Mouse (Mus musculus) granulocyte monocyte progenitor cell, adult 5-6 weeks (primary cell): ENCODE measurements around the gene Hmox2. TPM values are rescaled to one million over a fixed set of nuclear protein-coding genes. Genes with fewer than 3 reads are reported as not detected.

Experiments
- ATAC-seq: replicated peaks from 2 replicates; pipeline ENCODE4 v1.8.0; 2016; ENCODE audit warnings: mild to moderate bottlenecking, moderate TSS enrichment, inconsistent platforms; ENCODE audit not compliant: poor library complexity, severe bottlenecking
- total RNA-seq, 2 experiments: library from RNA; stranded (forward) in 1 of 2; stranded (reverse) in 1 of 2; fragments of 200-712, 200-1000 nt in 1 of 2; fragments of >200 nt in 1 of 2; fragmentation: Nextera tagmentation in 1 of 2; gene quantifications; 2 replicates each; pipeline ENCODE4 v1.2.3; 2014 to 2017

Hmox2 gene
- total RNA-seq, 2 experiments from 2014 or later: 70.2 to 95.9 TPM

- peak; percentile 26 for ATAC-seq
Measured at GRCm38 (mm10) chr16:4722128-4722914, 3.8 kb upstream of the Hmox2 start.

- ATAC-seq: peak; percentile 16
Measured at GRCm38 (mm10) chr16:4722915-4723209, 3.3 kb upstream of the Hmox2 start.

- no peak for ATAC-seq
Measured at GRCm38 (mm10) chr16:4725266-4725665, 895 bp upstream of the Hmox2 start.

- no peak for ATAC-seq
Measured at GRCm38 (mm10) chr16:4726528-4727128, 467 bp downstream of the Hmox2 start.

- ATAC-seq: no peak
Measured at GRCm38 (mm10) chr16:4727526-4727925, 1.4 kb downstream of the Hmox2 start.

GRCm38 (mm10) chr16:4727963-4728362 is 1.8 kb downstream of the Hmox2 start:
- ATAC-seq: peak; percentile 6; the same call in 1 of the 2 replicates

GRCm38 (mm10) chr16:4730776-4731358 is 4.7 kb downstream of the Hmox2 start:
- ATAC-seq: no peak

GRCm38 (mm10) chr16:4736262-4736661 is 10.1 kb downstream of the Hmox2 start:
- ATAC-seq: no peak

GRCm38 (mm10) chr16:4739994-4740393 is 13.8 kb downstream of the Hmox2 start:
- ATAC-seq: no peak

- no peak for ATAC-seq
Measured at GRCm38 (mm10) chr16:4742186-4742585, 16.0 kb downstream of the Hmox2 start.

GRCm38 (mm10) chr16:4752155-4752554 is 26.0 kb downstream of the Hmox2 start:
- ATAC-seq: no peak

GRCm38 (mm10) chr16:4754045-4754444 is 27.9 kb downstream of the Hmox2 start:
- peak; percentile 55 for ATAC-seq

GRCm38 (mm10) chr16:4756660-4757335 is 30.6 kb downstream of the Hmox2 start:
- ATAC-seq: peak; percentile 79

GRCm38 (mm10) chr16:4762437-4762836 is 36.3 kb downstream of the Hmox2 start:
- ATAC-seq: no peak

- peak; percentile 66 for ATAC-seq
Measured at GRCm38 (mm10) chr16:4763276-4763675, 37.1 kb downstream of the Hmox2 start.

- ATAC-seq: no peak
Measured at GRCm38 (mm10) chr16:4765852-4766251, 39.7 kb downstream of the Hmox2 start.

- no peak for ATAC-seq
Measured at GRCm38 (mm10) chr16:4767012-4767790, 41.0 kb downstream of the Hmox2 start.

- ATAC-seq: no peak
Measured at GRCm38 (mm10) chr16:4768719-4769118, 42.6 kb downstream of the Hmox2 start.

- ATAC-seq: no peak
Measured at GRCm38 (mm10) chr16:4773289-4773970, 47.3 kb downstream of the Hmox2 start.
